Mouse (Mus musculus) fat pad, adult 2 months (tissue): ENCODE measurements around the gene Slc30a3.
A peak's percentile ranks its signal among the peaks of the same experiment; 100 is the strongest.

Experiments
- DNase-seq: peaks from one replicate; pipeline ENCODE4 v3.0.0-alpha.2; 2011; ENCODE audit warnings: low read depth, low spot score; ENCODE audit errors: extremely low read depth

Slc30a3 gene

DNA sequence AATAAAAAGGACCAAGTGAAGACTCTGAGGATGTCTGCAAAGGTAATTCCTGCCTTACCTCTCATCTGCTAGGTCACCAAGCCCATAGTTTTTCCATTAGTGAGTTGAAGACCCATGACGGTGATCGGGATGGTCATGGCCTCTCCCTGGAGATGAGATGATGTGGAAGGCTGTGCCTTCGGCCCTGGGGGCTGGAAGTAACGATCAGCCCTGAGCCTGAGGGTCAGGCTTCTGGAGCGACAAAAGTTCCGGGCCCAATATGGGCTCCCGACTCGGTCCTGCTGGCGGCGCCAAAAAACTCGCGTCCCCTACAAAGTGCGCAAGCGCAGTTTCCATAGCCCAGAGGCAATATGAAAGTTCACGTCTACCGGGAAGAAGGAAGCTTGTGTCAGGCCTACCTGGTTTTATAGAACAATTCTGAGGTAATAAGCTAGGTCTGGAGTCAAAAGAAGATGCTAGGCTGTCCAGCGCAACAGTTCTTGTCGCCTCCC, at the start of gene Slc30a3:
Slc30a3 (minus strand) TSS at position 238 of the 491 bp plus-strand sequence.
- no peak for DNase-seq

DNA sequence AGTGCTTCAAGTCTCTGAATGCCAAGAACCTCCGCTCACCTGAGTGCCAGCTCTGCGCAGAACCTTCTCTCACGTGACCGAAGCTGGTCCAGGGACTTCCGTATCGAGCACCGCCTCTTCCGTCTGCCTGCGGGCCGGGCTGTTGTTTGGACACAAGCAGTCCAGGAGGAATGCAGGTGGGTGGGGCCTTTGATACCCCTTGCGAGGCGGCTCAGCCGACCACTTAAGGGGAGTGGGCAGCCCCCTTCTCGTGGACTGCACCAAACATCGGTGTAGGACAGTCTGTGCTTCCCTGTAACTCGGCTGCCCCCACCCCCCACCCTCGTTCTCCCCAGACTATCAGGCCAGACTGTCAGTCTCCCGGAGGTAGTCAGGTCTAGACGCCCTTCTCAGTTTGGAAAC, 46.1 kb upstream of the Slc30a3 start, which contains the start of gene Mpv17:
Mpv17 (minus strand) TSS at position 100 of the 402 bp plus-strand sequence.
- peak; percentile 64 for DNase-seq

DNA sequence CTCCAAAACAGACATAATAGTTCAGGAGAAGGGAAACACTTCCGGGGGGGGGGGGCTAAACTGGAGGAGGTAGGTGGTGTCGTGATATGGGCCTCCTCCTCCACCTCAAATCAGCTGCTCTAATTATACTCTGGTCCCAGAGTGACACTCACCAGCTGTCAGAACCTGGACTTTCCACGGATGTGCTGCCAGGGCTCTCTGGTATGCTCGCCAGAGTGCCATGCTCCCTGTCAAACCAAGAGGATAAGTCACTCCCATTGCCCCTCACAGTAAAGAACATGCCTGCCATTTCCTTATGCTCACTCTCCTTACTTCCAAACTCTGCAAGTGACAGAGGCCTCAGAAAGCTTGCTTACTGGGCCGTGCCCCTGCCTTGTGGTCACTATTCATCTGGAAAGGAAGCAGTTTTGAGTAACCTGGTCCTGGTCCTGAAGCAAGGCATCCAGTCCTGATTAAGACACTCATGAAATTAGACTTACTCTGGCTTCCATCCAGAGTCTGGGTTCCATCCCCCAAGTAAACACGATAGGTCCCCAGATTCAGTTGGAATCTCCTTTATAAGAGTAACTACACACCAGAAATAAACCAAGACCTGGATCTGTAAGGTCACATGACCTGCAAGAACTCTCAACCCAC, 45.6 kb upstream of the Slc30a3 start:
- no peak for DNase-seq

- no peak for DNase-seq
These were observed 43.7 kb upstream of the Slc30a3 start for GRCm38 (mm10) chr5:31151746-31152145.

DNA sequence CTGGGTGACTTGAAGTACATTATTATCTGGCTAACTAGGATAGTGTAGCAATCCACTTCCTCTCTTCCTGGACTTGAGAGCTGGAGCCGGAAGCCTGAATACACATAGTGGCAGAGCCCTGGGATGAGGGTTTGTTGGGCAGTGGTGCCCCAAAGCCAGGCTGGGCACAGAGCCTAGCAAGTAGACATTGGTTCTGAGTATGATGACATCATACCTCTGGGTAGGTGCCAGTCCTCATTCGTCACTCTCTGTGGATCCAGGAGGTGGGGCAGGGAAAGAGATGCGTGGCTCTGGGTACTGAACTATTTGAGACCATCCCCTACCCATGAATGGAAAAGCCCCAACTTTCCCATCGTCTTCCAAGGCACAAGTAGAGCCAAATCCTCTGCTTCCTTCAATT, 41.7 kb upstream of the Slc30a3 start:
- no peak for DNase-seq

GRCm38 (mm10) chr5:31138968-31139425, 31.0 kb upstream of the Slc30a3 start:
- no peak for DNase-seq

GRCm38 (mm10) chr5:31138241-31138967, 30.4 kb upstream of the Slc30a3 start, which contains the start of gene Ucn:
Ucn (minus strand) TSS chr5:31138829.
- DNase-seq = no peak

DNA sequence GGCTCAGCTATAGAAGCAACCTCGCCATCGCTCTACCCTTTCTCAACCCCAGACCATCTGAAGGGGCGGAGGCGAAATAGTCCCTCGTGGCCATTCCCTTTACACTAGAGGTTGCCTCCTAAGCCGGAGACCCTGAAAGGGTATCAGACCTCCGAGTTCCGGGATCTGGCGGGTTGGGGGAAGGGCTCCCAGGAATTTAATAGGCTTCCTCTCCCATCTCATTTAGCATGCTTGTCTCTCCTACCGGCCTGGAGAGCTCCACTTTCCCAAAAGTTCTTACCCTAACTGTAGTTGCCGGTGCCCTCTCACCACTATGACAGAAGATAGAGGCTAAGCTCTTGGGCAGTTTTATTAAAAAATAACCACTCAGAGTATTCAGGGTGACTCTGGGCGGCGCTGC, 29.6 kb upstream of the Slc30a3 start:
- no peak for DNase-seq

DNA sequence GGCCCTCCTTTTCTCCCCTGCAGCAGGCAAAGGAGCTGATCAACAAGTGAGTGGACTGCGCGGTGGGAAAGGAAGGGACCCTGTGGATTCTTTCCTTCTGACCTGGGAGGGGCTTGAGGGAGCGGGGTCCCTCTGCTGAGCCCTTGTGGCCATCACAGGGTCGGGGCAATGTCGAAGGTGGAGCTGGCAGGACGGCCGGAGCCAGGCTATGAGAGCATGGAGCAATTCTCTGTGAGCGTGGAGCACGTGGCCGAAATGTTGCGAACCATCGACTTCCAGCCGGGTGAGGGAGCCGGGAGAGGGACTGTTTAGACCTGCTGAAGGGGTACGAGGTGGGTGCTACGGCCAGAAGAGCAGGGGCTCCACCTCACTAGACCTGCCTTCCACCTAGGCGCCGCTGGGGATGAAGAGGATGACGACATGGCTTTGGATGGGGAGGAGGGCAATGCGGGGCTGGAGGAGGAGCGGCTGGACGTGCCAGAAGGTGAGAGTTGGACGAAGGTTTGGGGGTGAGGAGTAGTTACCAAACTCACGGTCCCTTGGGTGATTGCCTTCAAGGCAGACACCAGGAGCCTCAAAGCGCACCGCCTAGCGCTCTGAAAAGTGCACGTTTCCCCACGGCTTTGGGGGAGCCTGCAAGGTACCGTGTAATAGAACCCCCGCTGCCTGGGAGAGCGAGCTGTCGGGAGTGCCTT, 28.8 kb upstream of the Slc30a3 start:
- DNase-seq = no peak

- DNase-seq = no peak
These were observed 18.0 kb upstream of the Slc30a3 start for GRCm38 (mm10) chr5:31126050-31126449.

DNA sequence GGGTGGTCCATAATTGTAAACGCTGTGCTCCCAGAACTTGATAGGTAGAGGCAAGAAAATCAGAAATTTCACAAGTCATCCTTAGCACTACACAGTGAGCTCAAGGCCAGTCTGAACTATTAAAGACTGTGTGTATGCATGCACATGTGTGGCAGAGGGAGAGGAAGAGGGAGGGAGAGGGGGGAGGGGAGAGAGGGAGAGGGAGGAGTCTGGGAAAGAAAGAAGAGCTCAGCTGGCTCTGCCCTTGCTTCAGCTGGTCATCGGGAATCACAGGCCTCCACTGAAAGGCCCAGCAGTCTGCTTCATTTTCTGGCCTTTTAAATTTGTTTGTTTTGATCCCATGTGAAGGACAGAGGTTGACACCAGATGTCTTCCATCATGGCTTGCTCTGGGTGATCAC, 15.4 kb upstream of the Slc30a3 start:
- no peak for DNase-seq

DNA sequence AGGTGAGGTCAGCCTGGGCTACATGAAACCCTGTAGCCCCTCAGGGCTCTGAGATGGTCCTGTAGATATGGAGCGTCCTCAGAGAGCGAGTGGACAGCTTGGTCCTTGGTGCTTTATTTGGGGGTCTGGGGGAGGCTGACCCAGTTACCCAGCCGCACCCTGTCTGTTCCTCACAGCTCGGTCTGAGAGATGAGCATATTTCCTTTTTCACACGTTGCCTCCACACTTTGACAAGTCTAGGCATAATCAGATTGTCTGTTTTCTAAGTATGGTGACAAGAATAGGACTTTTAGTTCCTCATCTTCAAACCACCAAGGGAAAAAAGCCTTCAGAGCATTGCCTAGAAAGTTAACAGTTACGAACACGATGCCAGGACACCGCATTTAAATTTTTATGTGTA, 13.1 kb upstream of the Slc30a3 start:
- DNase-seq = no peak

- no peak for DNase-seq
These were observed 8.9 kb upstream of the Slc30a3 start for GRCm38 (mm10) chr5:31116912-31117311.

- DNase-seq = no peak
These were observed 8.3 kb upstream of the Slc30a3 start, which contains the start of gene Trim54 for GRCm38 (mm10) chr5:31116354-31116753. Trim54 (plus strand) TSS chr5:31116712.

GRCm38 (mm10) chr5:31110781-31111180, 2.7 kb upstream of the Slc30a3 start:
- DNase-seq = no peak

GRCm38 (mm10) chr5:31105814-31106335, 2.2 kb downstream of the Slc30a3 start, which contains the start of gene Dnajc5g:
Dnajc5g (plus strand) TSS chr5:31106285.
- no peak for DNase-seq

- DNase-seq = no peak
These were observed 12.1 kb downstream of the Slc30a3 start for GRCm38 (mm10) chr5:31095711-31096480.

DNA sequence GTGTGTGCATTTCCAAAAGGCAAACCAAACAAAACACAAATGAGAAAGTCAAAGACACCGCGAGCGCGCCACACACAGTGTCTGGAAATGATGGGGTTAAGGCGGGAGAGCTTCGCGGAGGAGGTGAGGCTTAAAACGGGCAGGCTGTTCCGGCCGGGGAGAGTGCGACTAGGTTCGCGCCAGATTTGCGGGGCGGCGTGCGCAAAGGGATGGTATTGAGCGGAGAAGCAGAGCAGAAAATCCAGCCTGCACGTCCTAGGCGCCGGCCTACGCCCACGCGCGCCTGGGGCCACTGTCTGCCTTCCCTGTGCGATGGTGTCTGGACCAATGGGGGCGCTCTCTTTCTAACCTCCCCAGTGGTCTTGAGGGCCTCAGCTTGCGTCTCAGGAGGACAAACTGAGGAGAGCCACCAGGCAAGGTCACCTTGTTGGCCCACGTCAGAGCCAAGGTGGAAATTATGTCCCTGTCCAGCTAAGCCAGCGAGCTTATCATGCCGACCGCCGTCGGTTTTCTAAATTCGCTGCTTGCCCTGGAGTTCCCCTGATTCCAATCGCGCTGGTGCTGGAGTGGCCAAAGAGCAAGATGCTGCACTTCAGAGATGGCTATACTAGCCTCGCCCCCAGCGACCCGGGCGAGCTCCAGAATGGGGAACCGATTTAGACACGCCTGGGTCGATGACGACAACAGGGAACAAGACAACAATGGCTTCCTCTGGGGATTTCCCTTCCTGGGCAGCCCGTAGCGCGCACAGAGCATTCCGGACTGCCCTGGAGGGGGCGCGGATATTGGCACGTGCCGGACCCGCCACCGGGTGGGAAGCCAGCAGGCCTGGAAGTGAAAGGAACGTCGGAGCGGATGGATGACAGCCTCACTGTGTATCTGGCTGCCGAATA, 13.0 kb downstream of the Slc30a3 start:
- no peak for DNase-seq

- no peak for DNase-seq
These were observed 13.8 kb downstream of the Slc30a3 start for GRCm38 (mm10) chr5:31094100-31094798.
